Mouse (Mus musculus): Measurements from ENCODE around the gene Rbbp4.

GRCm38 (mm10) chr4:129371391-129371790, 36.2 kb upstream of the Rbbp4 start:
- TF ChIP-seq CTCF (IDR thresholded peaks at IDR 0.05; ENCODE audit: borderline replicate concordance, control insufficient read depth, extremely low read depth, insufficient read depth, low read length, poor library complexity) (no peak), POLR2A (IDR thresholded peaks at IDR 0.05; ENCODE audit: control insufficient read depth, extremely low read depth, insufficient read depth, low read length, poor library complexity) (no peak)
